8 mouse cellular contexts compared by ENCODE assay signal in the genomic region with DNA sequence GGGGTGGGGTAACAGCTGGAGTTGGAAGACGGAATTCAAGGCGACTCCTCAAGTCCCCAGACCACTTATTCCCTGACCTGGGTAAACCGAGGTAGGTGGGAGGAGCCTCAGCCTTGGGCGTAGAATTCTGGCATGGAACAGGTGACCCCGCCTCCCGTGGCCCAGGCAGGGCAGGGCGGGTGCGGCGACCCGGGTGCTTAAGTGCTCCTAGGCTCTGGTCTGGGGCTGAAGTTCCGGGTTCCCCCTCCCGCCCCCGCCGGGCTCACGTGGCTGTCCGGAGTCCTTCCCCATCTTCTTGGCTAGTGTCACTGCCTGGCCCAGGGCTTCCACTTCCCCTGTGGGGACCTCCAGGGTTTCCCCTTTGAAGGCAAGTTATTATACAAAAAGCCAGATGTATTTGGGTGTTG. TPM values are rescaled to one million over a fixed set of nuclear protein-coding genes. Genes with fewer than 3 reads are reported as not detected.
A peak's percentile ranks its signal among the peaks of the same experiment; 100 is the strongest.
DNase-seq lines count a peak whose midpoint lies in the region; ATAC-seq lines count a peak whose summit lies in the region.

No protein-coding gene starts in this region.

- no peak for ATAC-seq in lung, embryonic 15.5 days (ENCODE audit: borderline replicate concordance, extremely low read depth, low FRiP score, low TSS enrichment)

- peak overlapping the region; percentile 81 for H3K4me3 ChIP-seq in lung, embryonic 15.5 days

- no peaks in the 10 kb centered on the region for H3K9me3 ChIP-seq in lung, embryonic 15.5 days

- no peak overlapping the region for H3K9ac ChIP-seq in lung, embryonic 15.5 days

- H3K4me2 ChIP-seq in lung, embryonic 15.5 days = peak overlapping the region; percentile 98

- peaks cover 36% of the 10 kb centered on the region for H3K4me1 ChIP-seq in lung, embryonic 15.5 days

- 1% methylated on average over 16 of the region's 16 CpGs for WGBS in lung, embryonic 15.5 days

- no peak overlapping the region for H3K27ac ChIP-seq in lung, embryonic 15.5 days

- DNase-seq in adrenal gland, adult 2 months = peak; percentile 77
- no peak for DNase-seq in adrenal gland, postnatal 4 days (ENCODE audit: low spot score in 2 of 2)
- DNase-seq in ES-CJ7 (ENCODE audit: low read depth, low spot score) = peak; percentile 75
- peak; percentile 63 for DNase-seq in gastrocnemius, postnatal 10 days
- peak; percentile 81 for DNase-seq in kidney, adult 18-20 months
- DNase-seq in splenic B cell, adult 2 months (ENCODE audit: low read depth, low spot score) = peak; percentile 94
- no peak for DNase-seq in right cerebral cortex, postnatal 25 days

- H3K27me3 ChIP-seq in lung, embryonic 15.5 days = peaks cover 18% of the 10 kb centered on the region; the same call in 1 of the 2 replicates
- no peaks in the 10 kb centered on the region for H3K27me3 ChIP-seq in splenic B cell, adult 2 months (ENCODE audit: control insufficient read depth, insufficient read depth, low read length, poor library complexity, severe bottlenecking)

- no peaks in the 10 kb centered on the region for H3K36me3 ChIP-seq in lung, embryonic 15.5 days
- no peaks in the 10 kb centered on the region for H3K36me3 ChIP-seq in splenic B cell, adult 2 months (ENCODE audit: control insufficient read depth, insufficient read depth, low read length, poor library complexity, severe bottlenecking)

RNA-seq across cellular contexts. Expression of gene Zbtb7a, which starts 0.8 kb away (rescaled TPM):
- 10 to 100 TPM; 62.9 to 80.9 TPM for total RNA-seq in adrenal gland, adult 2 months (2021)
- 150 and 158 TPM in 2 replicates for polyA plus RNA-seq in adrenal gland, adult 2 months (2012; rRNA removed)
- total RNA-seq in adrenal gland, postnatal 4 days (2021) = 10 to 100 TPM; 71.8 to 76.6 TPM
- 10 to 100 TPM; 29.2 to 35.9 TPM for total RNA-seq in gastrocnemius, postnatal 10 days (2021)
- polyA plus RNA-seq in lung, embryonic 15.5 days (2015; fragmentation: Nextera tagmentation; extraction: Ambion mirVana) = 34.1 and 36.9 TPM in 2 replicates

RNA-seq across cellular contexts. Expression of gene Map2k2, which starts 28.5 kb away (rescaled TPM):
- 100 to 1,000 TPM; 157 to 185 TPM for total RNA-seq in adrenal gland, adult 2 months (2021)
- 787 and 873 TPM in 2 replicates for polyA plus RNA-seq in adrenal gland, adult 2 months (2012; rRNA removed)
- total RNA-seq in adrenal gland, postnatal 4 days (2021) = 100 to 1,000 TPM; 149 to 157 TPM
- 100 to 1,000 TPM; 170 to 177 TPM for total RNA-seq in gastrocnemius, postnatal 10 days (2021)
- polyA plus RNA-seq in lung, embryonic 15.5 days (2015; fragmentation: Nextera tagmentation; extraction: Ambion mirVana) = 178 and 180 TPM in 2 replicates

RNA-seq across cellular contexts. Expression of gene Pias4, which starts 33.5 kb away (rescaled TPM):
- total RNA-seq in adrenal gland, adult 2 months (2021) = 10 to 100 TPM; 27.3 to 29.8 TPM
- 41.4 and 48.6 TPM in 2 replicates for polyA plus RNA-seq in adrenal gland, adult 2 months (2012; rRNA removed)
- 10 to 100 TPM; 34.0 to 34.4 TPM for total RNA-seq in adrenal gland, postnatal 4 days (2021)
- 10 to 100 TPM; 10.7 to 13.8 TPM for total RNA-seq in gastrocnemius, postnatal 10 days (2021)
- polyA plus RNA-seq in lung, embryonic 15.5 days (2015; fragmentation: Nextera tagmentation; extraction: Ambion mirVana) = 41.0 and 47.5 TPM in 2 replicates

RNA-seq across cellular contexts. Expression of gene Creb3l3, which starts 35.5 kb away (rescaled TPM):
- total RNA-seq in adrenal gland, adult 2 months (2021) = under 1 TPM; 0.59 to 0.86 TPM
- 0.39 and 0.89 TPM in 2 replicates for polyA plus RNA-seq in adrenal gland, adult 2 months (2012; rRNA removed)
- 10 to 100 TPM in 1 of 2 experiments, 1 to 10 TPM in 1; 2.3 to 16.6 TPM for total RNA-seq in adrenal gland, postnatal 4 days (2021)
- total RNA-seq in gastrocnemius, postnatal 10 days (2021) = 1 to 10 TPM in 1 of 2 experiments, under 1 TPM in 1; 0.87 to 2.1 TPM
- polyA plus RNA-seq in lung, embryonic 15.5 days (2015; fragmentation: Nextera tagmentation; extraction: Ambion mirVana) = 0.31 and 0.35 TPM in 2 replicates

RNA-seq across cellular contexts. Expression of gene Eef2, which starts 42.2 kb away (rescaled TPM):
- 1,000 to 10,000 TPM; 1,393 to 1,508 TPM for total RNA-seq in adrenal gland, adult 2 months (2021)
- polyA plus RNA-seq in adrenal gland, adult 2 months (2012; rRNA removed) = 1,342 and 1,424 TPM in 2 replicates
- total RNA-seq in adrenal gland, postnatal 4 days (2021) = 1,000 to 10,000 TPM; 1,728 to 1,734 TPM
- 1,000 to 10,000 TPM in 1 of 2 experiments, 100 to 1,000 TPM in 1; 974 to 1,018 TPM for total RNA-seq in gastrocnemius, postnatal 10 days (2021)
- 567 and 596 TPM in 2 replicates for polyA plus RNA-seq in lung, embryonic 15.5 days (2015; fragmentation: Nextera tagmentation; extraction: Ambion mirVana)

Comparison
In these comparisons a context has a peak if more than half of its experiments do, and no peak if none do; other contexts are left out.
1. DNase-seq: peak in adrenal gland, adult 2 months (single experiment), ES-CJ7 (single experiment), gastrocnemius, postnatal 10 days (single experiment), kidney, adult 18-20 months (single experiment) and splenic B cell, adult 2 months (single experiment); none in adrenal gland, postnatal 4 days (0 of 2) and right cerebral cortex, postnatal 25 days (single experiment).